Mouse (Mus musculus): ENCODE data around the gene Lcor. TPM values are rescaled to one million over a fixed set of nuclear protein-coding genes. Genes with fewer than 3 reads are reported as not detected.

Lcor gene
- polyA plus RNA-seq, 1 experiment from 2014 or later, result 2.2 TPM

DNA sequence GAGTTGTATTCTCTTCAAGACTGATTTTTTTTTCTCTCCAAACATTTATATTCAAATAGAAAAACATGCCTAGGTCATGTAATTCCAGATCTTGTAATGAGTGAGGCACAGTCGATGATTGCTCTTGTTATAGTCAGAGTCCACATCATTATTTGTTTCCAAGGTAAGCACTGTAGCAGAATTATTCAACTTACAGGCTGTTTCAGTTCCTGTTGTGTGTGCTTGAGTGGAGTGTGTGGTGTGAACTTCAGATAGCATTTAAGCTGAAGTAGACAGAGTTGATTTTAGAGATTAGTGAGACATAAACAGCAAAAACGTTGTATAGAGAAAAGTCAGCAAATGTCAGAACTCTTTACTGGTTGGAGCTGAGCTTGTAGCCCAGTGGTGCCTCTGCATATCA lies 86.4 kb downstream of the Lcor start:
- H3K79me2 ChIP-seq (ENCODE audit: inconsistent target), result no peaks in the 10 kb centered on the region
- H3K4me3 ChIP-seq (ENCODE audit: inconsistent target), result no peak overlapping the region
- no peaks in the 10 kb centered on the region for H3K36me3 ChIP-seq (ENCODE audit: inconsistent target)
- no peak overlapping the region for H3K27ac ChIP-seq
- WGBS (ENCODE audit: missing documents), result 54% methylated on average over 2 of the region's 2 CpGs

DNA sequence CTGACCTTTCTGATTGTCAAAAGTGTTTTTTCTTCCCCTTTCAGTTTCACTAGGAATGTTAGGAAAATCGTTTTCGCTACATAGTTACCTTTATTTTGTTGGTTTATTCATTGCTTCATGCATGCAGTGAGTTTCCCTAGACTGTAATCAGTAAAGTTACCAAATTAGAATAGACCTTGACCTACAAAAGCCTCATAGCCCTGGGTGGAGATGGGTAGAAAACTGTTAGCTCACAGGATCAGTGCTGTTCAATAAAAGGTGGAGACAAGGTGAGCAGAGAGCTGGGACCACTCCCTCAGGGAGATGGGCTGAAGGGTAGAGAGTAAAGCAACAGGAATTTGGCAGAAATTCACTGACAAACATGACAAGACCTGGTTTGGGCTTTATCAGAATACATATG lies 91.3 kb downstream of the Lcor start:
- Histone ChIP-seq H3K27ac (no peak overlapping the region), H3K36me3 (ENCODE audit: inconsistent target) (no peaks in the 10 kb centered on the region), H3K4me3 (ENCODE audit: inconsistent target) (no peak overlapping the region), H3K79me2 (ENCODE audit: inconsistent target) (no peaks in the 10 kb centered on the region)
- 81% methylated on average over 2 of the region's 2 CpGs for WGBS (ENCODE audit: missing documents)

DNA sequence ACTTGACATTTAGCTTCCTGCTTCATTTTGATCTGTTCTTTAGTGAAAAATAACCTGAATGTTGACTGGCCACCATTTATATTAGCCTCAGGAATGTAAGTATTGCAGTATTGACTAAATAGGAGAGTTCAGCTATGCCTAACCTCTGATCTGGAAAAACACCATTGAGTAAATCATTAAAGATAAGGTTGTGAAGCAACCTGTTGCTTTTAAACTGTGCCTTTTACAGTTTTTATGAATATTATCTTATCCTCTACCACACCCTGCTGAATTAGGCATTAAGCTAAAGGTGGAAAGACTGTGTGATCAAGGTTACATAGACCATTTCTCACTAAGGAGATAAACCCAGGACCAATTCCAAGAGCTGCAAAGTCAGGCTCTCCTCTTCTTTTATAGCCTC lies 95.1 kb downstream of the Lcor start:
- no peak overlapping the region for H3K27ac ChIP-seq

DNA sequence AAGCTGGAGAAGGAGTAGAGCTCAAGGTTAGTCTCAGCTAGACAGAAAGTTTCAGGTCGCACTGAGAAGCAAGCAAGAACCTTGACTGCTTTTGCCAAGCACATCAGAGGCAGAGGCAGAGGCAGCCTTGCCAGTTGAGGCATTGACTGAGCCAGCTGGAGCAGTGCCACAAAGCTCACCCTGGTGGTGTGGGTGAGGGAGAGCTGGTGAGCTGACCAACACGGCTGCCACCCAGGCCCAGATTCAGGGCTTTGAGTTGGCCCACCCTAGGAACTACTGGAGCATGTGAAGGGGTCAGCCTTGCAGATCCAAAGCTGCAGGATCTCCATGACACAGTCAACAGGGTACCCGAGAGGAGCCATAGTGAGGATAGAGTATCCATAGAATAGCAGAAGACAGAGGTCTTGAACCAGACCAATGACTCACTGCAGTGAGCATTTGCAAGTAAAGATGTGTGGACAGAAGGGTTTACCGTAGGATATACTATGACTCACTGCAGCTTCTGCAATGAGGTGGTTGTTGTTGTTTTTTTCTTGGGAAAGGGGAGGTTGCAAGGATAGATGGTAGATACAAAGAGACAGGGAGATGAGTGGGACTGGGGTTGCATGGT lies 97.0 kb downstream of the Lcor start:
- Histone ChIP-seq H3K79me2 (ENCODE audit: inconsistent target) (no peaks in the 10 kb centered on the region), H3K27ac (no peak overlapping the region), H3K4me3 (ENCODE audit: inconsistent target) (no peak overlapping the region), H3K36me3 (ENCODE audit: inconsistent target) (peaks cover 26% of the 10 kb centered on the region)
- WGBS (ENCODE audit: missing documents), result 84% methylated on average over 4 of the region's 4 CpGs

More for the DNA sequence above, 95.1 kb downstream of the Lcor start:
- Histone ChIP-seq H3K36me3 (ENCODE audit: inconsistent target) (peaks cover 11% of the 10 kb centered on the region), H3K4me3 (ENCODE audit: inconsistent target) (no peak overlapping the region), H3K79me2 (ENCODE audit: inconsistent target) (no peaks in the 10 kb centered on the region)

DNA sequence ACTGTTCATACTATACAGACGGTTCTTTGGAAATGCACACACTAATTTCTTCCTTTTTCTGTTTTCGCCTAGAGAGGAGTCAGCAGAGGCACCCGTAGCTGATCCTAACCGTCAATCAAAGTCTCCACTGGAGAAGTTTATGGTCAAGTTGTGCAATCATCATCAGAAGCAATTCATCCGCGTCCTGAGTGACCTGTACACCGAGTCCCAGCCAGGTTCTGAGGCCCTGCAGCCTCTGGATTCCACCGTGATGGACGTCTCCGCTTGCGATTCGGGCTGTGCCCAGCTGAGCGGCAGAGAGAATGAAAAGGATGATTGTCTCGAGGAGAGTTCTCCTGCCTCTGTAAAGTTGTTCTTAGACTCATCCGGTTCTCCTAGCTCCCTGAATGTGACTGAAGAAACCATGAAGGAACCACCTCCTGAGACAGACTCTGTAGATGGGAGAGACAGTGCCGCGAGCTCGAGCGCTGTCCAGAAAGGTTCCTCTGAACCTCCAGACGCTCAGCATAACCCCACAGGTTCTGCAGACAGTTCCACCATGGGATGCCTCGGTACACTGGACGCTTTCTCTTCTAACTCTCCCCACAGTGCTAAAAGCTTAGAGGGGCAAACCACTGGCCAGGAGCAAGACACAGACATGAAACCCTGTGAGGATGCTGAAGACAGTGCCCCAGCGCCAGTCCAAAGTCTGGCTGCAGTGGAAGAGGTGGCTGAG lies 99.4 kb downstream of the Lcor start, which contains the start of gene Gm340:
TSS of gene Gm340 (plus strand) at position 665 of the 715 bp plus-strand sequence.
- WGBS (ENCODE audit: missing documents), result 87% methylated on average over 23 of the region's 23 CpGs
- no peaks in the 10 kb centered on the region for H3K79me2 ChIP-seq (ENCODE audit: inconsistent target)
- H3K27ac ChIP-seq, result no peak within 1 kb of the TSS
- H3K36me3 ChIP-seq (ENCODE audit: inconsistent target), result peaks cover 26% of the 10 kb centered on the region
- H3K4me3 ChIP-seq (ENCODE audit: inconsistent target), result no peak within 1 kb of the TSS

DNA sequence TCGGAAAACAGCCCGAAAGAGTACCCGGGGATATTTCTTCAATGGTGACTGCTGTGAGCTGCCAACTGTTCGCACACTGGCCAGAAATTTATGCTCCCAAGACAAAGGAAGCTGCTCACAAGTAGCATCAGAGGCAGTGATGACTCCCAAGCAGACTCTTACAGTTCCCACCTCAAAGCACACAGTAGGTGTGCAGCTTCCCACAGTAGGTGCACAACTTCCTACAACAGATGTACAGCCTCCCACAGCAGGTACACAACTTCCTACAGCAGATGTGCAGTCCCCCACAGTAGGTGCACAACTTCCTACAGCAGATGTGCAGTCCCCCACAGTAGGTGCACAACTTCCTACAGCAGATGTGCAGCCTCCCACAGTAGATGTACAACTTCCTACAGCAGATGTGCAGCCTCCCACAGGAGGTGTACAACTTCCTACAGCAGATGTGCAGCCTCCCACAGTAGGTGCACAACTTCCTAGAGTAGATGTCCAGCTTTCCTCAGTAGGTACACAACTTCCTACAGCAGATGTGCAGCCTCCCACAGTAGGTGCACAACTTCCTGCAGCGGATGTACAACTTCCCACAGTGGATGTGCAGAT lies 100.6 kb downstream of the Lcor start:
- Histone ChIP-seq H3K27ac (no peak overlapping the region), H3K79me2 (ENCODE audit: inconsistent target) (no peaks in the 10 kb centered on the region), H3K4me3 (ENCODE audit: inconsistent target) (no peak overlapping the region), H3K36me3 (ENCODE audit: inconsistent target) (peaks cover 26% of the 10 kb centered on the region)
- WGBS (ENCODE audit: missing documents), result 92% methylated on average over 5 of the region's 5 CpGs

DNA sequence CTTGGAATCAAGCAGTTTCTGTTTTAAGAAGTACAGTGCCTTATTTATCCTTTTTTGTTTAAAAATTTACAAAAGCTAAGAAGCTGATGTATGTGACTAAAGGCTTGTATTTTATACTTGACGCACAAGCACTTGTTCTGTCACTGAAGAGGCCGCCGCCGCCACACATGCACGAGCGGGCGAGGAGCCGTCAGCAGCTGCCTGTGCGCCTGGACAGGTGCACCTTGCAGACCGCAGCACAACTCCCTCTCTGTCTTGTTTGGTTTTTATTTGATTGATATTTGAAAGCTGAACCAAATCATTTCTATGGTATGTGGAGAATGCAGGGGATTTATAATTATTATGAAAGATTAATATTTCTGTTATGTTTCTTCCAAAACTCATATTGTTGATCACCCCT lies 104.3 kb downstream of the Lcor start:
- no peaks in the 10 kb centered on the region for H3K79me2 ChIP-seq (ENCODE audit: inconsistent target)
- H3K4me3 ChIP-seq (ENCODE audit: inconsistent target), result no peak overlapping the region
- no peak overlapping the region for H3K27ac ChIP-seq
- WGBS (ENCODE audit: missing documents), result 98% methylated on average over 7 of the region's 10 CpGs
- peaks cover 24% of the 10 kb centered on the region for H3K36me3 ChIP-seq (ENCODE audit: inconsistent target)

DNA sequence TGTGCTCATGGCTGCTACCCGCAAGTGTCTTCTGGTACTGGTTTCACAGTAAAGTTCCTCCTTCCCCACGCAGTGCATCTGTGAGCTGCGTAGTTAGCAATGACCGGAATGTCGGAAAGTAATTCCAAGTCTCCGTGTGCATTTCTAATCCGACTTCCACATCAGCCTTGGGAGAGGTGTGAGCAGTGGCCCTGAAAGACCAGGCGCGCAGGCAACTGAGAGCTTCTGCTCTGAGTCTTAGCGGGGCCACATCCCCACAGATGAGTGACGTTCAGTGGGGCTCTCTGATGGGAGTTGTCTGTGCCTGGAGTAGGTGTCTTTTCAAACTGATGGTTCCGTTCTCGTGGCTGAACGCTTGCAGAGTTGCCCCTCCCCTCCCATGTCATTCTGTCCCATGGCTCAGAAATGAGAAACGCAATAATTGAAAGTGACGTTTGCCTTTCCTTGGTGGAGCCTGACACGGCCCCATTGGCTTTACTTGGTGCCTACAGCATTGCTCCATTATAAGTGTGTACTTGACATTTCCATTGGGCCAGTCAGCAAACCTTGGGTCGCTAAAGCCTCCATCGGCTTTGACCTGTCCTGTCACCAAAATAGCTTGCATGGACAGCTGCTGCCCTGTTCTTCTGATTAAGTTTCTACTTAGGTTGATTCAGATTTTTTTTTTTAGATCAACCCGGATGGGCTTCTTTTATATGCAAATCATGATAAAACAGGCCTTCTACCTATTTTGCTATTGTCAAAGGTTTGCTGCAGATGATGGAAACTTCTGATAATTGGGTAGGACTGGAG lies 105.2 kb downstream of the Lcor start:
- Histone ChIP-seq H3K79me2 (ENCODE audit: inconsistent target) (no peaks in the 10 kb centered on the region), H3K4me3 (ENCODE audit: inconsistent target) (no peak overlapping the region), H3K27ac (no peak overlapping the region), H3K36me3 (ENCODE audit: inconsistent target) (peaks cover 15% of the 10 kb centered on the region)
- WGBS (ENCODE audit: missing documents), result 94% methylated on average over 20 of the region's 20 CpGs

DNA sequence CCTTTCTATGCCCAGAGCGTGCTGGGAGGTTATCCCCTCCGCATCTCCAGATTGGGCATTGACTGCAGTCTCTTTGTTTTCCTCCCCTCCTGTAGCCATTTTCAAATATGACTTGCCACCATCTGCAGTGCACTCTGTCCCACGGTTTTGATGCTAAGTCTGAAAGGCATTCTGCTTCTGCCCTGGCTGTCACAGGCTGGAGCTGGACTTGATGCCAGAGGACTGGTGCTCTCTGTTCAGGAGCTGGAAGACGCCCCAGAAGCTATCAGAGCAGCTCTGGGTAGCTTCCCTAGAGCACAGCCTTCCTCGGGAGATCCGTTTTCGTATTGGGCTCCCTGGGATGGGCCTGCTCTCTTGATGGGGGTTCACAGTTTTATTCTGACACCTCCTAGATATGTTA lies 106.6 kb downstream of the Lcor start:
- Histone ChIP-seq H3K36me3 (ENCODE audit: inconsistent target) (peaks cover 3% of the 10 kb centered on the region; the same call in 1 of the 2 replicates), H3K27ac (no peak overlapping the region), H3K4me3 (ENCODE audit: inconsistent target) (no peak overlapping the region), H3K79me2 (ENCODE audit: inconsistent target) (no peaks in the 10 kb centered on the region)
- WGBS (ENCODE audit: missing documents), result 95% methylated on average over 7 of the region's 7 CpGs

DNA sequence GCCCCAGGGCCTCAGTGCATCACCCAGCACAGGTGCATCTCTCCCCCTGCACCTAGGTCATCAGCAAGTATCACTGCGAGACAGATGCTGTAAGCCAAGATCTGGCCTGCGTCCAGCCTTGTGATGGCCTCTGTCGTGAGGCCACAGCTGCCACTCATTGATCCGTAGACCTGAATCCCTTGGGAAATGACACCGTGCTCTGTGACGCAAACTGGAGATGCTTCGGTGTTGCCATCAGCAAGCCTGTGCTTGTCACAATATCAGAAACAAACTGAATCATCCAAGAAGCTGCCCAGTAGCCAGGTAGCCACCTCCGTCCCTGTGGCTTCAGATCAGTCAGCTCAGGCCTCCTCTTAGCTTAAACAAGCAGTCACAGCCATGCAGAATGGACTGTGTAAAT lies 107.2 kb downstream of the Lcor start:
- WGBS (ENCODE audit: missing documents), result 97% methylated on average over 8 of the region's 8 CpGs
- no peaks in the 10 kb centered on the region for H3K79me2 ChIP-seq (ENCODE audit: inconsistent target)
- H3K27ac ChIP-seq, result no peak overlapping the region
- H3K4me3 ChIP-seq (ENCODE audit: inconsistent target), result no peak overlapping the region
- H3K36me3 ChIP-seq (ENCODE audit: inconsistent target), result no peaks in the 10 kb centered on the region; the same call in 1 of the 2 replicates

DNA sequence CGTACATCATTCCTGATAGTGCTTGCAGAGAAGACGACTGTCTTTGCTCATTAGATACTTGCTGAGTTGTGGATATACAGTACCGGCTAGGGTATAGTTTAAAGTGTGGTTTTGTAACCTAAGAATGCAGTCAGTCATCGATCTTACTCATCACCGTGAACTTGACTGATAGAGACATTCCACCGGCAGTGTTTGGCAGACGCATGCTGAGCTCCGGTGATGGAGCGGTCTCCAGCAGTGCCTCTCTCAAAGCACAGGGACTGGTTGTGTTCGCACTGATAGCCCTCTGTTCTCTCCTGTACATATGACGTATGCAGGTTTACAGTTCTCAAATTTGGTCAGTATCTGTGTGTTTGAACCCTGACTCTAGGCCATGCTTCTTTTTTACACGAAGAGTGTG lies 109.4 kb downstream of the Lcor start:
- 92% methylated on average over 12 of the region's 12 CpGs for WGBS (ENCODE audit: missing documents)
- Histone ChIP-seq H3K27ac (no peak overlapping the region), H3K4me3 (ENCODE audit: inconsistent target) (no peak overlapping the region), H3K36me3 (ENCODE audit: inconsistent target) (no peaks in the 10 kb centered on the region), H3K79me2 (ENCODE audit: inconsistent target) (no peaks in the 10 kb centered on the region)

DNA sequence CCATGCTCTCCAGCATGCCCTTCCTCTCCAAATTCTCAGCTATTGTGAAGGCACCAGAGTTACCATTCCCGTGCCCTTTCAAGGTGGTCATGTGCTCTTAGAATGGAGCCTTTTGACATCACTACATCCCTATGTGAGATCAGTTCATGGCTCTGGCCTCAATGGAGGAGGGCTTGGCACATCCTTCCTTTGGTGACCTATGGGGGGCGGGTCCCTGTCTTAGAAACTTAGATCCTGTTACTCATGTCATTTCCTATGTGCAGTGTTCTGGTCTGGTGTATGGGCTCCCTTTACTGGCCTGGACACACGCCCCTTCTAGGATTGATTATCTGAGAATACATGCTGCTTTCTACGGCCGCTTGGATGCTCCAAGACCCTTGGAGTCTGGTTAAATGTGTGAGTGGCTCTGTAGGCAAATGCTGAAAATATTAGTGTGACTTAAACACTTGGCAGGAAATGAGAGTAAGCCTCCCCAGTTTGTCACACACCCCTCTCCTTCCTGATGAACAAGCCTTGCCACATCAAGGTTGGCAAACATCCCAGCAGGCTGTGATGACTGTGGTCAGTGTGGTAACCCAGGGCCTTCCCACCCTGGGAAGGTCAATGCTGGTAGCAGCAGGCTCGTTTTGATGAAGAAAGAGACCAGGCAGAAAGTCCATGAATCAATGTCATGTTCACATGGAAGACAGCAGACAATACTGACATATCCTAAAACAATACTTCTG lies 114.9 kb downstream of the Lcor start:
- Histone ChIP-seq H3K36me3 (ENCODE audit: inconsistent target) (no peaks in the 10 kb centered on the region), H3K4me3 (ENCODE audit: inconsistent target) (no peak overlapping the region), H3K79me2 (ENCODE audit: inconsistent target) (no peaks in the 10 kb centered on the region), H3K27ac (peak overlapping the region; percentile 21; the same call in 1 of the 2 replicates)
- 8% methylated on average over 6 of the region's 6 CpGs for WGBS (ENCODE audit: missing documents)

DNA sequence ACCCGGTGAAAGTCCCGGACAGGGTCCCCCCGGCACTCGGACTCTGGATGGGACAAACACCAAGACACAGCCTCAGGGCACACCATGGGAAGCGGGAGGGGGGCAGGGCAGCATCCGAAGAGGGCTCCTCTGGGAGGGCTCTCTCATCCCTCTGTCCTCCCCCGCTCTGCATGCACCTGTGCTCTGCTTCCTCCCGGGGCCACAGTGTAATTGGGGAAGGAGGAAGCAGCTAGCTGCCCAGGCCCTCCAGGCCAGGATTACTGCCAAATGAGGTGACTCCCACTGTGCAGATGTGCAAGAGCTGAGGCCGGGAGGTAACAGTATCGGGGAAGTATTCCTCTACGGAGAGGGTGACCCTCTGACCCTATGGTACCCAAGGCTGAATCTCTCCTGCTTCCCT lies 118.2 kb downstream of the Lcor start:
- WGBS (ENCODE audit: missing documents), result 32% methylated on average over 9 of the region's 11 CpGs
- H3K79me2 ChIP-seq (ENCODE audit: inconsistent target), result no peaks in the 10 kb centered on the region
- H3K36me3 ChIP-seq (ENCODE audit: inconsistent target), result no peaks in the 10 kb centered on the region
- no peak overlapping the region for H3K4me3 ChIP-seq (ENCODE audit: inconsistent target)
- no peak overlapping the region for H3K27ac ChIP-seq
